Mouse (Mus musculus): ENCODE results near the gene Wdr20. TPM values are rescaled to one million over a fixed set of nuclear protein-coding genes. Genes with fewer than 3 reads are reported as not detected.
A peak's percentile ranks its signal among the peaks of the same experiment; 100 is the strongest.
"Not testable (repeated sequence)": the region's sequence is repeated elsewhere in the genome, so short reads cannot be mapped to it uniquely, and the experiment has no call there.

Wdr20 gene
- polyA plus RNA-seq, 1 experiment from 2014 or later = 21.1 TPM

- no peak overlapping the region for H3K9ac ChIP-seq (ENCODE audit: low read depth, low read length)
- no peaks in the 10 kb centered on the region for H3K9me3 ChIP-seq (ENCODE audit: control insufficient read depth, low read length)
- ATAC-seq = no peak
- H3K27ac ChIP-seq (ENCODE audit: low read length) = no peak overlapping the region
- H3K4me1 ChIP-seq (ENCODE audit: control insufficient read depth, insufficient read depth, low read length) = peaks cover 17% of the 10 kb centered on the region
- H3K4me2 ChIP-seq (ENCODE audit: low read depth, low read length) = no peak overlapping the region
- 84% methylated on average over 1 of the region's 1 CpGs for WGBS
- H3K36me3 ChIP-seq (ENCODE audit: control insufficient read depth, insufficient read depth, low read length) = no peaks in the 10 kb centered on the region
- H3K4me3 ChIP-seq (ENCODE audit: low read length) = no peak overlapping the region
- no peaks in the 10 kb centered on the region for H3K27me3 ChIP-seq (replicated peaks; ENCODE audit: control insufficient read depth, insufficient read depth, low read length)
These were observed 39.7 kb upstream of the Wdr20 start for GRCm38 (mm10) chr12:110698080-110698479.

DNA sequence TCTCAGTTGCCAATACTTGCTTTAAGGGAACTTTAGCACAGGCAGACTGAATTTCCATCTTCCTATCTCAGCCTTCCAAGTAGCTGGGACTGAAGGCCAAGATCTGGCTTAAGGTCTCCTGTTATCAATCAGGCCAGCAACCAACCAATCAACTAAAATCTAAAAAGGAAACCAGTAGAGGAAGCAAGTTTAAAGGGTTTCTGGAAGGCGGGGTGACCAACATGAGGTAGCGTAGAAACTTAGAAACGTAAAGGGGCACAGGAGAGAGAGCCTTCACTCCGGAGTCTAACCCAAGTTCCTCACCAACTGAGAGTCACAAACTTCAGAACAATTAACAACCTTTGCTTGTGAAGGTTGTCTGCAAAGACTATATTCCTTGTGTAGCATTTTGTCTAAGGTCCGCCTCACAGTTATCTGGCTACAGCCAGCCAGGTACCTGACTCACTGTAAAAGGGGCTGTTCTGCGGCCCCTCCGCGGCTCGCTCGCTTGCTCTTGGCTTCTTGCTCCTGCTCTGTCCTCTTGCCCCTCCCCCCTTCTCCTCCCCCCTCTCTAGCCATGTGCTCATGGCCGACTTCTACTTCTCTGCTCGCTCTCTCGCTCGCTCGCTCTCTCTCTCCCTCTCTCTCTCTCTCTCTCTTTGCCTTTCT is 39.1 kb upstream of the Wdr20 start:
- 35% methylated on average over 15 of the region's 15 CpGs for WGBS
- no peaks in the 10 kb centered on the region for H3K27me3 ChIP-seq (replicated peaks; ENCODE audit: control insufficient read depth, insufficient read depth, low read length)
- H3K27ac ChIP-seq (ENCODE audit: low read length) = no peak overlapping the region; the same call in 1 of the 2 replicates
- no peak overlapping the region for H3K4me2 ChIP-seq (ENCODE audit: low read depth, low read length)
- H3K4me1 ChIP-seq (ENCODE audit: control insufficient read depth, insufficient read depth, low read length) = peaks cover 17% of the 10 kb centered on the region
- no peak overlapping the region for H3K4me3 ChIP-seq (ENCODE audit: low read length)
- peak overlapping the region; percentile 40; the same call in 1 of the 2 replicates for H3K9ac ChIP-seq (ENCODE audit: low read depth, low read length)
- no peak for ATAC-seq
- H3K36me3 ChIP-seq (ENCODE audit: control insufficient read depth, insufficient read depth, low read length) = no peaks in the 10 kb centered on the region
- no peaks in the 10 kb centered on the region for H3K9me3 ChIP-seq (ENCODE audit: control insufficient read depth, low read length)

- 44% methylated on average over 2 of the region's 2 CpGs for WGBS
These were observed 38.6 kb upstream of the Wdr20 start for GRCm38 (mm10) chr12:110699171-110699547.

DNA sequence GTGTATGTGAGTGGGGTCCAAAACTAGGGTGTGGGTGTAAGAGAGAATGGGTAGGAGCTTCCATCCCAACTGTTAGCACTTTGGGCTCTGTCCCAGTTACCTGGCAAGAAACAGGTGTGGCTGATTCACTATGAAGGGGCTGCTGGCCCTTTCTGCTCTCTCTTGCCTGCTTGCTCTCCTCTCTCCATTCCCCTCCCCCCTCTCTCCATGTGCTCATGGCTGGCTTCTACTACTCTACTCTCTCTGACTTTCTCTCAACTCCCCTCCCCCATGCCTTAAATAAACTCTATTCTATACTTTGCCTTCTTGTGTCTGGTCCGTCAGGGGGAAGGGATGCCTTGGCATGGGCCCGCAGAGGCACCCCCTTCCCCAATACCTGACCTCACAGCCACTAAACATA is 37.0 kb upstream of the Wdr20 start:
- H3K9ac ChIP-seq (ENCODE audit: low read depth, low read length) = no peak overlapping the region
- H3K9me3 ChIP-seq (ENCODE audit: control insufficient read depth, low read length) = no peaks in the 10 kb centered on the region
- 70% methylated on average over 2 of the region's 2 CpGs for WGBS
- H3K27me3 ChIP-seq (replicated peaks; ENCODE audit: control insufficient read depth, insufficient read depth, low read length) = no peaks in the 10 kb centered on the region
- H3K4me3 ChIP-seq (ENCODE audit: low read length) = no peak overlapping the region
- no peak overlapping the region for H3K4me2 ChIP-seq (ENCODE audit: low read depth, low read length)
- H3K4me1 ChIP-seq (ENCODE audit: control insufficient read depth, insufficient read depth, low read length) = peaks cover 10% of the 10 kb centered on the region; the same call in 1 of the 2 replicates
- H3K36me3 ChIP-seq (ENCODE audit: control insufficient read depth, insufficient read depth, low read length) = no peaks in the 10 kb centered on the region
- H3K27ac ChIP-seq (ENCODE audit: low read length) = no peak overlapping the region
- ATAC-seq = no peak

More at GRCm38 (mm10) chr12:110699171-110699547, 38.6 kb upstream of the Wdr20 start:
- no peaks in the 10 kb centered on the region for H3K36me3 ChIP-seq (ENCODE audit: control insufficient read depth, insufficient read depth, low read length)
- H3K4me3 ChIP-seq (ENCODE audit: low read length) = no peak overlapping the region
- H3K9ac ChIP-seq (ENCODE audit: low read depth, low read length) = peak overlapping the region; percentile 40; the same call in 1 of the 2 replicates
- ATAC-seq = no peak
- H3K9me3 ChIP-seq (ENCODE audit: control insufficient read depth, low read length) = no peaks in the 10 kb centered on the region
- no peak overlapping the region for H3K4me2 ChIP-seq (ENCODE audit: low read depth, low read length)
- no peaks in the 10 kb centered on the region for H3K27me3 ChIP-seq (replicated peaks; ENCODE audit: control insufficient read depth, insufficient read depth, low read length)
- peaks cover 17% of the 10 kb centered on the region for H3K4me1 ChIP-seq (ENCODE audit: control insufficient read depth, insufficient read depth, low read length)
- H3K27ac ChIP-seq (ENCODE audit: low read length) = no peak overlapping the region

- H3K9ac ChIP-seq (ENCODE audit: low read depth, low read length) = peak overlapping the region; percentile 36; the same call in 1 of the 2 replicates
- H3K4me1 ChIP-seq (ENCODE audit: control insufficient read depth, insufficient read depth, low read length) = peaks cover 11% of the 10 kb centered on the region; the same call in 1 of the 2 replicates
- H3K4me3 ChIP-seq (ENCODE audit: low read length); H3K9me3 ChIP-seq (ENCODE audit: control insufficient read depth, low read length); H3K4me2 ChIP-seq (ENCODE audit: low read depth, low read length); H3K27me3 ChIP-seq (replicated peaks; ENCODE audit: control insufficient read depth, insufficient read depth, low read length); ATAC-seq; H3K36me3 ChIP-seq (ENCODE audit: control insufficient read depth, insufficient read depth, low read length): not testable (repeated sequence)
- WGBS = 32% methylated on average over 3 of the region's 3 CpGs
- 0 out of 2 replicates have a peak overlapping the region, but pooled peaks have one; percentile 18 for H3K27ac ChIP-seq (ENCODE audit: low read length)
These were observed 36.4 kb upstream of the Wdr20 start for GRCm38 (mm10) chr12:110701363-110701762.

DNA sequence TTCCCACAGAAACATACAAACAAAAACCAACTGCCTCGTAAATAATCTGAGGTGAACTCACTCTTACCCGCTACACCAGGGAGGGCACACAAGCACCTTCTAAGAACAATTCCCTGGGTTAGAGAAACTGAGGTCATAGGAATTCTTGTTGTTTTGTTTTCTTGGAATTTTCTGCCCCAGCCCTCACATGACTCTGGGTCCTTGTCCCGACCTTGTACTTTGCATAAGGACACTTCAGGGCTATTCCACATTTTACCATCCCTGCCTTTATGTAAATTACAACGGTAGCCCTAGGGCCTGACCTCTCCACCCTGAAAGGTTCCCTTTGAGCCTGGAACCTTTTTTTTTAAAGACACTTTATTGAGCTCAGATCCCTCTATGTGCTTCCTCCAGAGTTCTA is 35.2 kb upstream of the Wdr20 start, which contains the start of gene Hsp90aa1:
TSS of gene Hsp90aa1 (minus strand) at position 173 of the 400 bp plus-strand sequence.
- Histone ChIP-seq H3K9ac (ENCODE audit: low read depth, low read length) (peak within 1 kb of the TSS; percentile 54), H3K4me2 (ENCODE audit: low read depth, low read length) (no peak within 1 kb of the TSS), H3K4me1 (ENCODE audit: control insufficient read depth, insufficient read depth, low read length) (peaks cover 12% of the 10 kb centered on the region; the same call in 1 of the 2 replicates), H3K36me3 (ENCODE audit: control insufficient read depth, insufficient read depth, low read length) (no peaks in the 10 kb centered on the region), H3K4me3 (ENCODE audit: low read length) (no peak within 1 kb of the TSS), H3K27ac (ENCODE audit: low read length) (0 out of 2 replicates have a peak within 1 kb of the TSS, but pooled peaks have one; percentile 18), H3K27me3 (replicated peaks; ENCODE audit: control insufficient read depth, insufficient read depth, low read length) (no peaks in the 10 kb centered on the region), H3K9me3 (ENCODE audit: control insufficient read depth, low read length) (no peaks in the 10 kb centered on the region)
- WGBS = 45% methylated on average over 4 of the region's 4 CpGs
- no peak for ATAC-seq

DNA sequence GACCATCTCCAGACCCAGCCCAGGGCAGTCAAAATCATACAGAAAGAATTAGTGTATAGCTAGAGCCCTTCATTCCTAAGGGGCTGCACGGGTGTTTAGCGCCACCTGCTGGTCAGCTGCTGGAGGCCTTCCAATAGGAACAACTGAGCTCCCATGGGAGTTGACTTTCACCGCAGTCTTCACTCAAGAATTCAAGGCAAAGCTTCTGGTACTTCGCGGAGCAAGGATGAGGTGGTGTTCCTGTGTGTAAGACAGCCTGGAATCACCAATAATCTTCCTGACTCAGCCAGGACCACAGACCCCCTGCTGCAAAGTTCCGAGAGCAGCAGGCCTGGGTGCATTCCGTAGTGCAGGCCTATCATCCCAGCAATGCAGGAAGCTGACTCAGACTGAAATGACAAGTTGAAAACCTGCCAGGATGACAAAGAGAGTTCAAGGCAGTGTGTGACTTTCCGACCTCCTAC is 34.7 kb upstream of the Wdr20 start:
- WGBS = 29% methylated on average over 8 of the region's 8 CpGs
- H3K9ac ChIP-seq (ENCODE audit: low read depth, low read length) = peak overlapping the region; percentile 54
- H3K36me3 ChIP-seq (ENCODE audit: control insufficient read depth, insufficient read depth, low read length) = no peaks in the 10 kb centered on the region
- ATAC-seq = peak; percentile 62
- no peaks in the 10 kb centered on the region for H3K27me3 ChIP-seq (replicated peaks; ENCODE audit: control insufficient read depth, insufficient read depth, low read length)
- H3K4me2 ChIP-seq (ENCODE audit: low read depth, low read length) = no peak overlapping the region
- H3K4me1 ChIP-seq (ENCODE audit: control insufficient read depth, insufficient read depth, low read length) = peaks cover 12% of the 10 kb centered on the region; the same call in 1 of the 2 replicates
- H3K9me3 ChIP-seq (ENCODE audit: control insufficient read depth, low read length) = no peaks in the 10 kb centered on the region
- H3K4me3 ChIP-seq (ENCODE audit: low read length) = no peak overlapping the region
- no peak overlapping the region for H3K27ac ChIP-seq (ENCODE audit: low read length)

DNA sequence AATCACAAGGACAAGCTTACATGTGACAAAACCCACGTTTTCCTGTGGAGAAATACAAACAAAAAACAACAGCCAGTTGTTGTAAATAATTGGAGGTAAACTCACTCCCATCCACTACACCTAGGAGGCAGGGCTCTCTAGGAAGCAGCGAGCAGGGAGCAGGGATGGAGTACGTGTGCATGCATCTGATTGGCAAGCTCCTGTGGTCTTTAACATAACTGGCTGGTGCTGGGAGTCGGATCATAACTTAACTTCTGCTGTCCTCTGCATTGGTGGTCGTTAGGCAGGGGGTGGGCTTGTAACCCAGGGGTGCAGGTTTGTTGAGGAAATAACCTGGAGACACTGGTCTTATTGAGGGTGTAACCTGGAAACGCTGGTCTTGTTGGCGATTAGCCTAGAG is 34.1 kb upstream of the Wdr20 start:
- no peak overlapping the region for H3K27ac ChIP-seq (ENCODE audit: low read length)
- H3K4me3 ChIP-seq (ENCODE audit: low read length) = no peak overlapping the region
- H3K36me3 ChIP-seq (ENCODE audit: control insufficient read depth, insufficient read depth, low read length) = no peaks in the 10 kb centered on the region
- H3K27me3 ChIP-seq (replicated peaks; ENCODE audit: control insufficient read depth, insufficient read depth, low read length) = no peaks in the 10 kb centered on the region
- ATAC-seq = no peak
- H3K4me1 ChIP-seq (ENCODE audit: control insufficient read depth, insufficient read depth, low read length) = peaks cover 12% of the 10 kb centered on the region; the same call in 1 of the 2 replicates
- no peaks in the 10 kb centered on the region for H3K9me3 ChIP-seq (ENCODE audit: control insufficient read depth, low read length)
- 67% methylated on average over 7 of the region's 7 CpGs for WGBS
- H3K9ac ChIP-seq (ENCODE audit: low read depth, low read length) = no peak overlapping the region
- no peak overlapping the region for H3K4me2 ChIP-seq (ENCODE audit: low read depth, low read length)

DNA sequence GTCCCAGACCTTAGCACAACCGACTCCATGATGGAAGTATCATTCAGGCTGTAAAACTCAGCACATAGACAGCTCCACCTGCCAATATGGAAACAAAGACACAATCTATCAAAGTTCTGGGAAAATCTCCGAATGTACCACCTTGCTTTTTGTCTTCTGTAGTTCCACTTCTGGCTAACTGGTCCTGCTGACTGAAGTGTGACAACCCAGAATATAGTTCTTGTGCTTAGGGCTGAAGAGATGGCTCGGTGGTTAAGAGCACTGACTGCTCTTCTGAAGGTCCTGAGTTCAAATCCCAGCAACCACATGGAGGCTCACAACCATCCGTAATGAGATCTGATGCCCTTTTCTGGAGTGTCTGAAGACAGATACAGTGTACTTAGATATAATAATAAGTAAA is 32.3 kb upstream of the Wdr20 start:
- H3K9me3 ChIP-seq (ENCODE audit: control insufficient read depth, low read length); H3K9ac ChIP-seq (ENCODE audit: low read depth, low read length); H3K27me3 ChIP-seq (replicated peaks; ENCODE audit: control insufficient read depth, insufficient read depth, low read length); H3K27ac ChIP-seq (ENCODE audit: low read length); H3K4me2 ChIP-seq (ENCODE audit: low read depth, low read length); H3K4me3 ChIP-seq (ENCODE audit: low read length); H3K36me3 ChIP-seq (ENCODE audit: control insufficient read depth, insufficient read depth, low read length); H3K4me1 ChIP-seq (ENCODE audit: control insufficient read depth, insufficient read depth, low read length); ATAC-seq: not testable (repeated sequence)
- 86% methylated on average over 4 of the region's 4 CpGs for WGBS

Data from intestine, embryonic 16.5 days (tissue).